Mouse (Mus musculus) retina, postnatal 1 day (tissue): ENCODE measurements around the gene Csf2ra.
"Not testable (repeated sequence)": the region's sequence is repeated elsewhere in the genome, so short reads cannot be mapped to it uniquely, and the experiment has no call there.

Source experiments
- DNase-seq: peaks from one replicate; pipeline ENCODE4 v3.0.0-alpha.2; 2012

Gene Csf2ra

DNA sequence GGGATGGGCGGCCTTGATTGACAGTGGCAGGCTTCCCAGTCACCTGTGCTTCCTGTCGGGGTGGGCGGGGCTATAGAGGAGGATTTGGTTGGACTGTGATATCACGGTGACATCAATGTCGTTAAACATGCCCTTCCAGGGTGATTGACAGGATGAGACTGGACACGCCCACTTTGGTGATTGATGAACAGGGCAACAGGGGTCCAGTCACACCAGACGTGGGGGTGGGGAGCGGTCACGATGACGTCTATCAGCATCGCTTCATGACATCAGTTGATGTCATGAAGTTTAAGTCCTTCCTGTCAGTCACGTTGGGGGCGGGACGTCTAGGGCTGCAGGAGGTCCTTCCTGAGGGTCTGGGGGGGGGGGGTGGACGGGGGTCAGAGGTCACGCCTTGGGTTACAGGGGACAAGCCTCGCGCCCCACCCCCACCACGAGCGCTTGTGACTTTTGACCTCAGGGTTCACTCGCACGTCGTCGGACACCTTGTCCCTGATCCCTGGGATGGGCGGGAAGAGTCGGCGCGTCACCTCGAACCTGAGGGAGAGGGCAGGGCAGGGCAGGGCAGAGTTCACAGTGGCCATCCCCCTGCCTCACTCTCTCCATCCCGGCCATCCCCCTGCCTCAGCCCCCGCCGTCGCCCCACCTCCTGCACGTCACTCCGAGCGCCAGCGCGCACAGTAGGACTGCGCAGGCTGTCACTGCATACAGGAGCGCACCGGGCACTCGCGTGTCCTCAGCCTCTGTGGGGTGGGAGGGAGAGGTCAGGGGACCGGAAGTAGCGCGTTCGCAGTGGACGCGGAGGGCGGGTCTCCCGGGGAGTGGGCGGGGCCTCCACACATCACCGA, 3.3 kb downstream of the Csf2ra start:
- DNase-seq = peak; percentile 48

GRCm38 (mm10) chr19:61223706-61224328, 4.4 kb downstream of the Csf2ra start:
- peak; percentile 51 for DNase-seq

GRCm38 (mm10) chr19:61207506-61207905, 20.7 kb downstream of the Csf2ra start:
- DNase-seq = not testable (repeated sequence)

DNA sequence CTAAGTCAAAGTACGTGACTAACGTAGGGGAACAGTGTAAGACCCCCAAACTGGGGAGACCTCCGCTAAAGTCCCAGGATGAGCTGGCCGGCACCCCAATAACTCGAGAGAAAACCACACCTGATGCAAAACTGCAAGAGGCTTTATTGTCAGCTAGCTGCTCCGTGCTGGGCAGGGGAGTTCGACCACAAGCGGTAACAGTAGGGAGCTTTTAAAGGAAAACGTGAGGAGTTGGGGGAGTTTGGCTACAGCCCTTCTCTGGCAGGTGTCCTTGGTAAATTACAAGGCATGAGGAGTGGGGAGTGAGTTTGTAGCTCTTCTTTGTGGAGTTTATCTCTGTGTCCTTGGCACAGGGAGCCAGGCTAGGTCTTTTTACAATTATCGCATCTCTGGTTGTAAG, 28.4 kb downstream of the Csf2ra start:
- DNase-seq = peak; percentile 45

DNA sequence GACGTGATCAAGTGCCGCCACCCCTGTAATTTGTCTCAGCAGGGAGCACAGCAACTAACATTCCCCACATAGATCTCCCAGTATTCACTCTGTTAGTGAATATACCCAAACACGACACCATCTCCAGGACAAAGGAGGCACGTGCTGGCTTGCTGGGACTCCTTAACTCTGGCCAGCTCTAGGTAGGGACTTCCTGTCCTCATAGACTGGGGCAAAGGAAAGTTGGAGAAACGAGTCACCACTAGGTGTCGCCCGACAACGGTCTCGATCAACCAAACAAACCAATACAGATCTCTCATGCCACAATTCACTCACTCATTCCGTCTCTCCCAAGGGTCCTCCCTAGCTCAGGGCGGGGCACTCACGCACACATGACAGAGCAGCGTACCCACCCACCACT, 28.9 kb downstream of the Csf2ra start:
- DNase-seq = peak; percentile 94

GRCm38 (mm10) chr19:61183590-61183989, 44.6 kb downstream of the Csf2ra start, which contains the start of gene Gm6020:
Gene Gm6020 (plus strand): TSS chr19:61183890.
- not testable (repeated sequence) for DNase-seq

DNA sequence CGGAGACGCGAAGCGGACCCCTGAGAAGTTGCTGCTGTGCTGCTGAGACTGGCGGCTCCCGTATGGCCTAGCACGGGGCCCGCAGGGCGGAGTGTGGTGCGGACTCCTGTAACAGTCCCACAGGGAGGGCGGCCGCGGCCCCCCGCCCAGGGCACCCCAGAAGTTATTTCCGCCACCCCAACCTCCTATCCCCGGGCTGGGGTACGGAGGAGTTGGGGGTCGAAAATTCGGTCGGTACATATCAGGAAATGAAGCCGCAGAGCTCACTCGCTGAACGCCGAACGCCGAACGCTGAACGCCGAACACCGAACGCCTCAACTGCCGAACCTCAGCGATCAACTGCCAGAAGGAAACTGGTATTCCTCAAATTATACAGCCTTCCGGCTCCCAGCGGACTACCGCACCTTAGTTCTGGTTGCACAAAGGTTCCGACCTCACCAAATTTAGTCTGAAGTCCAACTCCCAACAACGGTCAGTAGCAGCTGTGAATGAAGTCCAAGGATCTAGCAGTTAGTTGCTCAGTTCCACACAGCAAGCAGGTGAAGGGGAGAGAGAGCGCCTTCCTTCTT, 52.4 kb downstream of the Csf2ra start, which contains the start of gene Gm7102:
Gene Gm7102, minus strand, starts transcription at position 554 of the 569 bp plus-strand sequence.
- DNase-seq = no peak
